Mouse (Mus musculus) cerebellum, adult 2 months (tissue): Measurements from ENCODE around the gene Gbp2.

Source experiments
- CTCF ChIP-seq: fragments of 200-500 bp; IDR thresholded peaks from 2 replicates; pipeline ENCODE4 v1.5.1; 2011; ENCODE audit warnings: low read depth, mild to moderate bottlenecking, control low read depth, low read length, moderate library complexity, borderline replicate concordance; ENCODE audit not compliant: insufficient read depth
- POLR2A ChIP-seq: fragments of 200-500 bp; IDR thresholded peaks from 2 replicates; pipeline ENCODE4 v1.6.1; 2011; ENCODE audit warnings: low read length, control low read depth, borderline replicate concordance; ENCODE audit not compliant: insufficient read depth

GRCm38 (mm10) chr3:142601675-142602074 is 18.7 kb upstream of the Gbp2 start:
- TF ChIP-seq POLR2A (no peak), CTCF (no peak)
